Mouse (Mus musculus) forebrain, postnatal 0 days (tissue): ENCODE results near the gene Zmynd10. TPM values are rescaled to one million over a fixed set of nuclear protein-coding genes. Genes with fewer than 3 reads are reported as not detected.

Experiments
- ATAC-seq: fragments of 200-750 bp; cut with Nextera tagmentation; 2 replicates; pipeline ENCODE4 v1.8.0; 2017; ENCODE audit warnings: mild to moderate bottlenecking, moderate library complexity
- DNase-seq: peaks from one replicate; pipeline ENCODE4 v3.0.0-alpha.2; 2015
- H3K27ac ChIP-seq: fragments of 300-500 bp; sonication (generic); 2 replicates; pipeline ENCODE4 v1.5.1; 2014; ENCODE audit warnings: low read depth, mild to moderate bottlenecking, antibody characterized with exemption, low read length, moderate library complexity, mixed read lengths
- H3K27me3 ChIP-seq: fragments of 300-500 bp; sonication (generic); 2 replicates; pipeline ENCODE4 v1.6.1; 2014; ENCODE audit warnings: mild to moderate bottlenecking, low read length, mixed read lengths; ENCODE audit not compliant: insufficient read depth
- H3K36me3 ChIP-seq: fragments of 300-500 bp; sonication (generic); 2 replicates; pipeline ENCODE4 v1.6.1; 2014; ENCODE audit warnings: mild to moderate bottlenecking, moderate library complexity; ENCODE audit not compliant: insufficient read depth
- H3K4me1 ChIP-seq: fragments of 300-500 bp; sonication (generic); 2 replicates; pipeline ENCODE4 v1.6.1; 2014; ENCODE audit warnings: antibody characterized with exemption; ENCODE audit not compliant: insufficient read depth
- H3K4me2 ChIP-seq: fragments of 300-500 bp; sonication (generic); 2 replicates; pipeline ENCODE4 v1.6.1; 2014; ENCODE audit warnings: low read depth, mild to moderate bottlenecking, moderate library complexity
- H3K4me3 ChIP-seq: fragments of 300-500 bp; sonication (generic); 2 replicates; pipeline ENCODE4 v1.5.1; 2014; ENCODE audit warnings: low read depth, low read length, mixed read lengths
- H3K9ac ChIP-seq: fragments of 300-500 bp; sonication (generic); 2 replicates; pipeline ENCODE4 v1.6.1; 2014; ENCODE audit warnings: mild to moderate bottlenecking
- H3K9me3 ChIP-seq: fragments of 300-500 bp; sonication (generic); 2 replicates; pipeline ENCODE4 v1.6.1; 2016; ENCODE audit warnings: low read length
- CTCF ChIP-seq: sonication (generic); IDR thresholded peaks from 2 replicates; pipeline ENCODE4 v1.5.1; 2016; ENCODE audit warnings: antibody characterized with exemption, control low read depth, low read depth
- WGBS: fragments of 180-500 bp; shearing (Covaris S2); extraction: QIAGEN DNeasy Blood & Tissue Kit; methylation state at CpG from one replicate; pipeline ENCODE4 v1.1.7; 2014; 5-methylcytosine and 5-hydroxymethylcytosine counted together
- polyA plus RNA-seq: library from polyadenylated mRNA; unstranded; fragments of >200 nt; fragmentation: Nextera tagmentation; extraction: Ambion mirVana; gene quantifications from 2 replicates; pipeline ENCODE4 v1.2.1, GENCODE M21; 2015
- total RNA-seq: library from RNA; depleted of rRNA; stranded (reverse); fragments of >200 nt; gene quantifications from 2 replicates; pipeline ENCODE4 v1.2.3, GENCODE M21; 2014

The Zmynd10 gene
- total and polyA plus RNA-seq, 2 experiments from 2014 or later: 7.0 to 11.6 TPM

DNA sequence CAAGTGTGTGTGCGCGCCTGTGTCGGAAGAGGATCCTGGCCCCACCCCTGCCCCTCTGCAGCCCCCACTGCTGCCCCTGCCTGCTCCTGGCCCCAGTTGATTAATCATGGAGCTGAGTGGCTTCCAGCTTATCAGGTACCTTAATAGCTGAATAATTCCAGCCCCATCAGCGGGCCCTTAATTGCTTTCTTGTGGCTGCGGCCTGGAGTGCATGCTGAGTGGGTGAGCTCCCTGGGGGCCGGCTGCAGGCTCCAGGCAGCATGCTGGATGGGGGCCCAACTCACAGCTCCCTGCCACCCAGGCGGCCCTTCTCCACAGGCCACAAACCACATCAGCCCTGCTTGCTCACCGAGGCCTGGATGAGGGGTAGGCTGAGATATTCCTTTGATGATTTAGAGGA lies 35.7 kb upstream of the Zmynd10 start:
- no peak for ATAC-seq
- no peak overlapping the region for H3K4me3 ChIP-seq

DNA sequence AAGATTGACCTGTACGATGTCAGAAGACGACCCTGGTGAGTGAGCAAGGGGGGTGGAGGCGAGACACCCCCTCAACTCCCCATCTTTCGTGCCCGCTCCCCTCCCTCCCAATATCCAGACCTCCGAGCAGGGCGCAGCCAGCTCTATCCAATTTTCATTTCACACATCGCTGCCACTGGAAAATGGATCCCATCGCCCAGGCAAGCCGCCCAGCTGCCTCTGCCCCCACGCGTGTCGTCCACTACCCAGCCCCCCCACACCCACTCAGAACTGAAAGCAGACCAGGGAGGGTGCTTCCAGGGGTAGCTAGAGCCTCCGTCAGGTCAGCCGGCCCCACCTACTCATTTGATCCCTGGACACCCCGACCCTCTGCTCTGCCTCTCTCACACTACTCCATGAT lies 34.8 kb upstream of the Zmynd10 start:
- Histone ChIP-seq H3K4me1 (peaks cover 12% of the 10 kb centered on the region), H3K9me3 (no peaks in the 10 kb centered on the region), H3K4me2 (no peak overlapping the region), H3K9ac (no peak overlapping the region), H3K36me3 (no peaks in the 10 kb centered on the region), H3K4me3 (no peak overlapping the region), H3K27ac (no peak overlapping the region), H3K27me3 (no peaks in the 10 kb centered on the region)
- TF ChIP-seq CTCF: no peak
- 43% methylated on average over 16 of the region's 16 CpGs for WGBS
- ATAC-seq: no peak
- no peak for DNase-seq

More for the DNA sequence above, 35.7 kb upstream of the Zmynd10 start:
- Histone ChIP-seq H3K4me2 (no peak overlapping the region), H3K9ac (no peak overlapping the region), H3K4me1 (peaks cover 21% of the 10 kb centered on the region), H3K9me3 (no peaks in the 10 kb centered on the region), H3K36me3 (no peaks in the 10 kb centered on the region), H3K27me3 (no peaks in the 10 kb centered on the region), H3K27ac (no peak overlapping the region)
- TF ChIP-seq CTCF: no peak
- 31% methylated on average over 8 of the region's 8 CpGs for WGBS
- no peak for DNase-seq

- TF ChIP-seq CTCF: peak; percentile 100
- Histone ChIP-seq H3K9ac (no peak overlapping the region), H3K9me3 (no peaks in the 10 kb centered on the region), H3K4me3 (no peak overlapping the region), H3K27ac (no peak overlapping the region), H3K36me3 (no peaks in the 10 kb centered on the region), H3K4me1 (0 out of 2 replicates have a peak, but pooled peaks cover 2% of the 10 kb centered on the region), H3K27me3 (no peaks in the 10 kb centered on the region), H3K4me2 (no peak overlapping the region)
- 28% methylated on average over 14 of the region's 14 CpGs for WGBS
- DNase-seq (peak; percentile 93), ATAC-seq (peak; percentile 86)
Observed at GRCm38 (mm10) chr9:107514303-107514955, 32.7 kb upstream of the Zmynd10 start.

GRCm38 (mm10) chr9:107520331-107520730 lies 26.8 kb upstream of the Zmynd10 start:
- H3K4me2 ChIP-seq: no peak overlapping the region
- no peak for TF ChIP-seq CTCF
- no peak for DNase-seq
- 34% methylated on average over 6 of the region's 6 CpGs for WGBS
- no peak overlapping the region for H3K4me3 ChIP-seq
- no peak overlapping the region for H3K27ac ChIP-seq
- H3K9ac ChIP-seq: no peak overlapping the region
- H3K27me3 ChIP-seq: no peaks in the 10 kb centered on the region
- H3K4me1 ChIP-seq: no peaks in the 10 kb centered on the region
- no peak for ATAC-seq
- no peaks in the 10 kb centered on the region for H3K36me3 ChIP-seq
- no peaks in the 10 kb centered on the region for H3K9me3 ChIP-seq

GRCm38 (mm10) chr9:107521190-107521589 lies 25.9 kb upstream of the Zmynd10 start:
- WGBS: 65% methylated on average over 5 of the region's 5 CpGs
- ATAC-seq (no peak), DNase-seq (no peak)
- no peak overlapping the region for H3K4me2 ChIP-seq
- H3K9ac ChIP-seq: no peak overlapping the region
- H3K4me1 ChIP-seq: no peaks in the 10 kb centered on the region
- H3K4me3 ChIP-seq: no peak overlapping the region
- no peak overlapping the region for H3K27ac ChIP-seq
- H3K9me3 ChIP-seq: no peaks in the 10 kb centered on the region
- TF ChIP-seq CTCF: no peak
- H3K36me3 ChIP-seq: no peaks in the 10 kb centered on the region
- H3K27me3 ChIP-seq: 0 out of 2 replicates have a peak, but pooled peaks cover 3% of the 10 kb centered on the region

GRCm38 (mm10) chr9:107521711-107522399 lies 25.2 kb upstream of the Zmynd10 start:
- DNase-seq: peak; percentile 40
- H3K27ac ChIP-seq: no peak overlapping the region
- peak; percentile 51 for ATAC-seq
- no peaks in the 10 kb centered on the region for H3K36me3 ChIP-seq
- WGBS: 24% methylated on average over 25 of the region's 25 CpGs
- no peaks in the 10 kb centered on the region for H3K4me1 ChIP-seq
- no peak overlapping the region for H3K4me3 ChIP-seq
- no peaks in the 10 kb centered on the region for H3K9me3 ChIP-seq
- 0 out of 2 replicates have a peak overlapping the region, but pooled peaks have one; percentile 13 for H3K4me2 ChIP-seq
- peaks cover 7% of the 10 kb centered on the region; the same call in 1 of the 2 replicates for H3K27me3 ChIP-seq
- no peak overlapping the region for H3K9ac ChIP-seq
- TF ChIP-seq CTCF: no peak

DNA sequence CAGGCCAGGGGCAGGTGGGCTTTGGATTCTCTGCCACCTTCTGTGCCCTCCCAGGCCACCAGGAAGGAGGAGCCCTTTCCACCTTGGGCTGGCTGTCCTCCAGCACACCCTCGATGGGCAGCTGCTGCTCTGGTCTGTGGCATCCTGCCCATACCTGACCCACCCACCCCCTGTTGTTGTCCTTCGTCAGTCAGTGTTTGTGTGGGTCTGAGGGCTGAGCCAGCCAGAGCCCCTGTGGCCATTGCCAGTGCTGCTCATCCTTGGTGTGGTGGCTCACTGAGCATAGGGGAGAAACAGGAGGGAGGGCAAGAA lies 24.7 kb upstream of the Zmynd10 start:
- Histone ChIP-seq H3K36me3 (no peaks in the 10 kb centered on the region), H3K4me3 (no peak overlapping the region), H3K27me3 (peaks cover 7% of the 10 kb centered on the region; the same call in 1 of the 2 replicates), H3K9ac (no peak overlapping the region), H3K9me3 (no peaks in the 10 kb centered on the region), H3K4me1 (no peaks in the 10 kb centered on the region), H3K4me2 (0 out of 2 replicates have a peak overlapping the region, but pooled peaks have one; percentile 13), H3K27ac (no peak overlapping the region)
- 22% methylated on average over 2 of the region's 2 CpGs for WGBS
- TF ChIP-seq CTCF: no peak
- no peak for DNase-seq
- ATAC-seq: no peak
